8 mouse cellular contexts compared by ENCODE assay signal in genomic region chr5:64813361-64813760, GRCm38 (mm10). TPM values are rescaled to one million over a fixed set of nuclear protein-coding genes. Genes with fewer than 3 reads are reported as not detected.
A peak's percentile ranks its signal among the peaks of the same experiment; 100 is the strongest.
DNase-seq lines count a peak whose midpoint lies in the region; ATAC-seq and TF ChIP-seq lines count a peak whose summit lies in the region.

No protein-coding gene starts in this region.

- peak; percentile 95 for TF ChIP-seq CTCF in forebrain, postnatal 0 days (IDR thresholded peaks at IDR 0.05; ENCODE audit: low read depth)

- ATAC-seq in kidney, embryonic 14.5 days (ENCODE audit: low FRiP score, low TSS enrichment), result no peak
- peak; percentile 49 for ATAC-seq in forebrain, postnatal 0 days

- H3K9me3 ChIP-seq in kidney, embryonic 14.5 days (ENCODE audit: control insufficient read depth, low read length), result no peaks in the 10 kb centered on the region
- no peaks in the 10 kb centered on the region for H3K9me3 ChIP-seq in forebrain, postnatal 0 days (ENCODE audit: low read length)

- no peak overlapping the region; the same call in 1 of the 2 replicates for H3K9ac ChIP-seq in kidney, embryonic 14.5 days (ENCODE audit: low read depth, low read length)
- H3K9ac ChIP-seq in forebrain, postnatal 0 days, result no peak overlapping the region

- no peak overlapping the region for H3K4me2 ChIP-seq in kidney, embryonic 14.5 days (replicated peaks; ENCODE audit: low read depth, low read length)
- H3K4me2 ChIP-seq in forebrain, postnatal 0 days (ENCODE audit: low read depth), result no peak overlapping the region

- H3K4me1 ChIP-seq in kidney, embryonic 14.5 days (ENCODE audit: control insufficient read depth, insufficient read depth, low read length), result peaks cover 61% of the 10 kb centered on the region
- peaks cover 5% of the 10 kb centered on the region; the same call in 1 of the 2 replicates for H3K4me1 ChIP-seq in forebrain, postnatal 0 days (ENCODE audit: insufficient read depth)

- peak; percentile 68 for DNase-seq in kidney, adult 11 months
- DNase-seq in cerebellum, adult 18-20 months, result peak; percentile 81 to 86
- DNase-seq in forebrain, postnatal 0 days, result peak; percentile 98
- peak; percentile 92 for DNase-seq in heart, postnatal 4 days
- DNase-seq in layer of hippocampus, postnatal 25 days (ENCODE audit: extremely low spot score in 1 of 2, low spot score in 1 of 2), result peak; percentile 61 to 93
- peak; percentile 94 for DNase-seq in lung, postnatal 36 days
- peak; percentile 55 to 82 for DNase-seq in spleen, adult 18-20 months

- peaks cover 16% of the 10 kb centered on the region; the same call in 1 of the 2 replicates for H3K36me3 ChIP-seq in kidney, embryonic 14.5 days (ENCODE audit: control insufficient read depth, insufficient read depth, low read length)
- no peaks in the 10 kb centered on the region for H3K36me3 ChIP-seq in forebrain, postnatal 0 days (ENCODE audit: insufficient read depth)

- no peak overlapping the region for H3K4me3 ChIP-seq in kidney, embryonic 14.5 days (ENCODE audit: low read length)
- H3K4me3 ChIP-seq in forebrain, postnatal 0 days (ENCODE audit: low read depth, low read length), result no peak overlapping the region; the same call in 1 of the 2 replicates

- no peak overlapping the region for H3K27ac ChIP-seq in kidney, embryonic 14.5 days (ENCODE audit: low read depth, low read length)
- H3K27ac ChIP-seq in forebrain, postnatal 0 days (ENCODE audit: low read depth, low read length), result no peak overlapping the region

- no peaks in the 10 kb centered on the region for H3K27me3 ChIP-seq in kidney, embryonic 14.5 days (ENCODE audit: control insufficient read depth, insufficient read depth, low read length)
- no peaks in the 10 kb centered on the region for H3K27me3 ChIP-seq in forebrain, postnatal 0 days (ENCODE audit: insufficient read depth, low read length)

- WGBS in kidney, embryonic 14.5 days, result 8% methylated on average over 9 of the region's 9 CpGs
- WGBS in forebrain, postnatal 0 days, result 8% methylated on average over 9 of the region's 9 CpGs

RNA-seq across cellular contexts. Expression of gene Klf3, which starts 10.2 kb away (rescaled TPM):
- polyA plus RNA-seq in kidney, embryonic 14.5 days (2014; fragmentation: Nextera tagmentation; extraction: Ambion mirVana), result 45.1 and 78.4 TPM in 2 replicates
- 10.1 and 14.8 TPM in 2 replicates for total RNA-seq in forebrain, postnatal 0 days (2014; rRNA removed)
- 29.7 and 33.7 TPM in 2 replicates for polyA plus RNA-seq in forebrain, postnatal 0 days (2015; fragmentation: Nextera tagmentation; extraction: Ambion mirVana)
- total RNA-seq in heart, postnatal 4 days (2021), result 10 to 100 TPM; 73.2 to 76.3 TPM
- total RNA-seq in layer of hippocampus, postnatal 25 days (2021), result 10 to 100 TPM; 50.0 to 56.1 TPM
